Mouse (Mus musculus) left cerebral cortex, postnatal 14 days (tissue): ENCODE measurements around the gene Timm10b. TPM values are rescaled to one million over a fixed set of nuclear protein-coding genes. Genes with fewer than 3 reads are reported as not detected.
A peak's percentile ranks its signal among the peaks of the same experiment; 100 is the strongest.

Experiments
- DNase-seq, 2 experiments: peaks; one replicate each; pipeline ENCODE4 v3.0.0; 2021 to 2022; ENCODE audit warnings: low spot score in 2 of 2, mixed read lengths in 1 of 2
- intact Hi-C: fragments of 180-260 bp; cut with DNase I; formaldehyde crosslinking; loops from one replicate; pipeline ENCODE4 v1.15.1; 2025
- long read RNA-seq, 2 experiments: library from polyadenylated mRNA; stranded (forward); transcript quantifications; one replicate each; pipeline ENCODE4 v2.0.0; 2021
- total RNA-seq, 2 experiments: library from RNA; stranded (reverse); gene quantifications; 2 replicates each; pipeline ENCODE4 v1.2.3; 2021

Gene Timm10b
- 10 to 100 TPM; 79.1 to 82.2 TPM for total RNA-seq
- long read RNA-seq, experiment 1, transcript Timm10b-203 (3 exons, 3,273 nt) = major isoform, 25 of 56 reads
- long read RNA-seq, experiment 1, transcript Timm10b-210 (2 exons, 373 nt) = minor isoform, 7 of 56 reads
- long read RNA-seq, experiment 1, partial matches to known transcripts = 2 of 56 reads
- long read RNA-seq, experiment 1, other reads (novel, unspliced or antisense) = 8 of 56 reads
- long read RNA-seq, experiment 2, transcript Timm10b-203 (3 exons, 3,273 nt) = major isoform, 21 of 50 reads
- long read RNA-seq, experiment 2, transcript Timm10b-201 (4 exons, 694 nt) = minor isoform, 8 of 50 reads
- long read RNA-seq, experiment 2, partial matches to known transcripts = 0 of 50 reads
- long read RNA-seq, experiment 2, other reads (novel, unspliced or antisense) = 9 of 50 reads

- intact Hi-C loops = loop anchor here (5.0 to 10.0 kb wide), 2 partner anchors 95 to 113 kb away; partner anchors contain the start of genes Ilk, Rrp8 and Tpp1
- no peak for DNase-seq
Measured at GRCm38 (mm10) chr7:105639756-105640155, at the start of gene Timm10b. Timm10b (plus strand) TSS chr7:105640056.

- no peak for DNase-seq
- intact Hi-C loops = no loop called here
Measured at GRCm38 (mm10) chr7:105590097-105590496, 49.8 kb upstream of the Timm10b start.

GRCm38 (mm10) chr7:105602860-105603623 is 36.8 kb upstream of the Timm10b start:
- peak; percentile 48 to 72 for DNase-seq
- intact Hi-C loops = loop anchor here (5.0 kb wide), 1 partner anchor 51 kb away; the partner anchor contains the start of gene Smpd1

GRCm38 (mm10) chr7:105608467-105608866 is 31.4 kb upstream of the Timm10b start:
- DNase-seq = no peak
- intact Hi-C loops = no loop called here

GRCm38 (mm10) chr7:105611767-105612166 is 28.1 kb upstream of the Timm10b start:
- DNase-seq = no peak
- intact Hi-C loops = no loop called here

GRCm38 (mm10) chr7:105614400-105614799 is 25.5 kb upstream of the Timm10b start:
- intact Hi-C loops = loop anchor here (1.0 kb wide), 1 partner anchor 17 kb away; no protein-coding TSS in a partner anchor
- DNase-seq = no peak

- DNase-seq = no peak
Measured at GRCm38 (mm10) chr7:105615720-105616119, 24.1 kb upstream of the Timm10b start.

GRCm38 (mm10) chr7:105616561-105616960 is 23.3 kb upstream of the Timm10b start:
- DNase-seq = no peak
- intact Hi-C loops = no loop called here

More at GRCm38 (mm10) chr7:105615720-105616119, 24.1 kb upstream of the Timm10b start:
- intact Hi-C loops = no loop called here

- no peak for DNase-seq
- intact Hi-C loops = no loop called here
Measured at GRCm38 (mm10) chr7:105617810-105618209, 22.0 kb upstream of the Timm10b start.

- no peak for DNase-seq
- intact Hi-C loops = no loop called here
Measured at GRCm38 (mm10) chr7:105619701-105620100, 20.2 kb upstream of the Timm10b start.

GRCm38 (mm10) chr7:105621053-105621452 is 18.8 kb upstream of the Timm10b start:
- no peak for DNase-seq
- intact Hi-C loops = no loop called here

- intact Hi-C loops = no loop called here
- DNase-seq = no peak
Measured at GRCm38 (mm10) chr7:105621646-105622292, 18.1 kb upstream of the Timm10b start.

- DNase-seq = no peak
- intact Hi-C loops = no loop called here
Measured at GRCm38 (mm10) chr7:105625397-105625796, 14.5 kb upstream of the Timm10b start.

GRCm38 (mm10) chr7:105628633-105629032 is 11.2 kb upstream of the Timm10b start:
- DNase-seq = peak; percentile 53 to 69
- intact Hi-C loops = no loop called here

- peak in 1 of 2 experiments; percentile 18 for DNase-seq
- intact Hi-C loops = loop anchor here (5.0 kb wide), 2 partner anchors 65 to 80 kb away; partner anchors contain the start of gene Smpd1
Measured at GRCm38 (mm10) chr7:105632551-105632972, 7.3 kb upstream of the Timm10b start.

GRCm38 (mm10) chr7:105633127-105633800 is 6.6 kb upstream of the Timm10b start, which contains the start of gene Trim3:
Trim3 (minus strand) TSS chr7:105633571.
- intact Hi-C loops = loop anchor here (5.0 kb wide), 2 partner anchors 66 to 81 kb away; partner anchors contain the start of gene Smpd1

GRCm38 (mm10) chr7:105633801-105634135 is 6.1 kb upstream of the Timm10b start:
- intact Hi-C loops = loop anchor here (5.0 kb wide), 2 partner anchors 66 to 81 kb away; partner anchors contain the start of gene Smpd1
- DNase-seq = no peak

More at GRCm38 (mm10) chr7:105633127-105633800, 6.6 kb upstream of the Timm10b start, which contains the start of gene Trim3:
- peak; percentile 88 to 91 for DNase-seq

- intact Hi-C loops = loop anchor here (5.0 kb wide), 2 partner anchors 67 to 82 kb away; partner anchors contain the start of gene Smpd1
- no peak for DNase-seq
Measured at GRCm38 (mm10) chr7:105634272-105634920, 5.5 kb upstream of the Timm10b start.
